Mouse (Mus musculus) thymus, adult 18-20 months (tissue): ENCODE data around the gene Atp6v0a1.

Source experiments
- DNase-seq, 2 experiments: peaks; one replicate each; pipeline ENCODE4 v3.0.0; 2022; ENCODE audit warnings: mixed read lengths in 2 of 2

The Atp6v0a1 gene

GRCm38 (mm10) chr11:101062971-101063675 lies 53.9 kb downstream of the Atp6v0a1 start:
- no peak for DNase-seq

DNA sequence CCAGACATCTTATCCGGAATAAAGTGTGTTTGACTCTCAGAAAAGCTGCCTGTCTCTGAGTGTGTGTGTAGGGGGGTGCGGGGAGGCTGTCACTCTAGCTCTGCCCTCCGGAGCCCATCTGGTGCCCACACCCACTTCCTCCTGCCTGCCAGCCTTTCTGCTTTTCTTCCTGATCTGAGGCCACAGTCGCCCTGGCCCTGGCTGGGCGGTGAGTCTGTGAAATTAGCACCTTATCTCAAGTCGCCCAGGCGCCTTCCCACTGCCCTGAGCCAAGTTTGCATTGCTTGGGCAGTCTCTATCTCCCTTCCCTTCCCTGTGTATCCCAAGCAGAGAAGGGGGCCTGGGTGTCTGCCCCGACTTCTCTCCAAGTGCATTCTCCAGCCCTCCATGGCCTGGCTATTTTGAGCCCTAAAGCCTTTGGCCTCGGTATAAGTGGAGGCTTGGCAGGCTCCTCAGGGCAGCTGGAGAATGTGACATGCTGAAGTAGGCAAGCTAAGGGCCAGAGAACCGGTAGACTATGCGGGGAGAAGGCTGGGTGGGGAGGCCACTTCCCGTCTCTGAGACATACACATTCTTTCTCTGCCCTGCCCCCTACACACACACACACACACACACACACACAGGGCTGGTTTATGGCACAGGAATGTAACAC lies 54.5 kb downstream of the Atp6v0a1 start:
- DNase-seq: peak; percentile 72 to 85

GRCm38 (mm10) chr11:101064462-101064861 lies 55.2 kb downstream of the Atp6v0a1 start:
- DNase-seq: no peak

DNA sequence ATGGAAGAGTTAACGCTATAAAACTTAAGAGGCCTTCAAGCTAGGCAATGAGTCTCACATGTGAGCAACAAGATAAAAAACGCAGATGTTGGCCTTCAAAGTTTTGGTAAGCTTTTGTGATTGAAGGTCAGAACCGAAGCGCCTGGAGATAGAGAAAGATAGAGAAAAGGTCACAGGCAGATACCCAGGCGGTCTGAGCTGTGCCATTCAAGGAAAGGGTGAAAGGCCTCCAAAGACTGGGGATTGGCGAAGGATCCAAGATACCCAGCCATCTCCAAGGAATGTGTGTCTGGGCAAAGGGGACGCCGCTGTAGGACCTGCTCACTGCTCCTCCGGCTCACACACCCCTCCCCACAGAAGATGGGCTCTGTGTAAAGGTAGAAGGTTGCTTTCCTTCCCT lies 55.8 kb downstream of the Atp6v0a1 start:
- DNase-seq: no peak

DNA sequence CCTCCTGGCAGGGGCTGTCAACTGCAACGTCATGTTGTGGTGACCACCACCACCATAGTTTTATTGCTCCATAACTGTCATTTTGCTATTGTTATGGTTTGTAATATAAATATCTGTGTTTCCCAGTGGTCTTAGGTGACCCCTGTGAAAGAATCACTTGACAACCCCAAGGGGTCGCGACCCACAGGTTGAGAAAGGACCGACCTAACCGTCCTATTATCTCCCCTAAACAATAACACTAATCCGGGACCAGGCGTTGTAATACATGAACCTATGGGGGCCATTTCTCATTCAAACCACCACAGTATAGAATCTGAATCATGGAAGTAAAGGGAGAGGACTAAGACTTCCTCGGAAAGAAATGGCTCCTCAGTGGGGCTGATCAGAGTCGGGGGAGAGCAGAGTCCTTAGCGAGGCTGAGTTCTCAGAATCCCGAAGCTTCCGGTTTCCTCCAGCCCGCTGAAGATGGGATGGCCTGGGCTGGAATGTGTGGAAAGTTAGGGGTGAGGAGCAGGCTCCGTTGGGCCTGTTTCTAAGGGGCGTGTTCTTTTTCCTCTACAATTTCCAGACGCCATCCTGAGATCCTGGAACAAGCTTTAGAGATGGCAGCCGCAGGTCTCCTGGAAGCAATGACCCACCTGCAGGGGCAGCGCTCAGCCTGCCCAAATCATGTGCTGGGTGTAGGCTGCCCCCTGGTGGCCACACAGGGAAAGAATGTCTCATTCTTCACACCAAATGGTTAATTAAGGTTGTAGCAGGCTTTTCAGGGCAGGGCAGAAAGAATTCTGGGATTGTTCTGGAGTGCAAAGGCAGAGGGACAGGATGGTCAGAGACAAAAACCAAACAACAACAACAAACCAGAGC lies 57.5 kb downstream of the Atp6v0a1 start:
- peak; percentile 66 to 72 for DNase-seq

DNA sequence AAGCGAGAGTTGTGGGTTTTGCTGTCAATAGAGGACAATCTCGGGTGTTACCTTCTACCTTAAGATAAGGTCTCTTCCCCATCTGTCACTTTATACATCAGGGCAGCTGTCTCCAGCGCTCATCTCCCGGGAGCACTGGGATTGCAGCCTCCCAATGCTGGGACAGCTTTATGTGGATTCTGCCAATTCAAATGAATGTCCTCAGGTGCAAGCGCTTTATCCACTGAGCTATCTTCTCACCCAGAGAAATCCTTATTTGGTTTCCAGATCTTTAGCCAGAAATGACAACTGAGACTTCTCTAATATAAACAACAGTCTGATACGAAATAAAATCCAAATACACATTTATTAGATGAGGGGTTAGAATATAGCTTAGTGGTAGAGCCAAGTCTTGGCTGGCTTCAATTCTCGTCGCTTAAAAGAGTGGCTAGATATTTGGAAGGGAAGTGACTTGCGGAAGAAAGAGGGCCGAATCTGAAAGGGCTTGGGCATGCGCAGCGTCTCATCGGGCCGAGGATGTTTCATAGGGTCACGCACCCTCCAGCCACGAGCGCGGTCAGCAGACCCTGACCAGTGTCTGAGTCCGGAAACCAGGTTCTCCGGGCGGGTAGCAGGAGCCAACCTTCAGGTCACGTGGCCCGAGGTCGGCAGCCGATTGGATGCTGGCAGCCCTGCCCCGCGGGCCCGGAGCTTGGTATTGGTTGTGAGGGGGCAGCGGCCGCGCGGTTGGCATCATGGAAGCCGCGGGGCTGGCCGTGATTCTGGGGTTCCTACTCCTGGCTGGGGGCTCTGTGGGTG lies 60.3 kb downstream of the Atp6v0a1 start, which contains the start of gene Naglu:
Gene Naglu (plus strand): TSS at position 622 of the 798 bp plus-strand sequence.
- peak; percentile 90 for DNase-seq

DNA sequence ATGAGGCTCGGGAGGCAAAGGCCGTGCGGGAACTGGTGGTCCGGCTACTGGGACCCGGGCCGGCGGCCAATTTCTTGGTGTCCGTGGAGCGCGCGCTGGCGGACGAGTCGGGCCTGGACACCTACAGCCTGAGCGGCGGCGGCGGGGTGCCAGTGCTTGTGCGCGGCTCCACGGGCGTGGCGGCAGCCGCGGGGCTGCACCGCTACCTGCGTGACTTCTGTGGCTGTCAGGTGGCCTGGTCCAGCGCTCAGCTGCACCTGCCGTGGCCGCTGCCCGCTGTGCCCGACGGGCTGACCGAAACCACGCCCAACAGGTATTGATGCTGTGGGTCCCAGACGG lies 60.9 kb downstream of the Atp6v0a1 start:
- no peak for DNase-seq

GRCm38 (mm10) chr11:101070987-101071386 lies 61.7 kb downstream of the Atp6v0a1 start:
- DNase-seq: no peak

DNA sequence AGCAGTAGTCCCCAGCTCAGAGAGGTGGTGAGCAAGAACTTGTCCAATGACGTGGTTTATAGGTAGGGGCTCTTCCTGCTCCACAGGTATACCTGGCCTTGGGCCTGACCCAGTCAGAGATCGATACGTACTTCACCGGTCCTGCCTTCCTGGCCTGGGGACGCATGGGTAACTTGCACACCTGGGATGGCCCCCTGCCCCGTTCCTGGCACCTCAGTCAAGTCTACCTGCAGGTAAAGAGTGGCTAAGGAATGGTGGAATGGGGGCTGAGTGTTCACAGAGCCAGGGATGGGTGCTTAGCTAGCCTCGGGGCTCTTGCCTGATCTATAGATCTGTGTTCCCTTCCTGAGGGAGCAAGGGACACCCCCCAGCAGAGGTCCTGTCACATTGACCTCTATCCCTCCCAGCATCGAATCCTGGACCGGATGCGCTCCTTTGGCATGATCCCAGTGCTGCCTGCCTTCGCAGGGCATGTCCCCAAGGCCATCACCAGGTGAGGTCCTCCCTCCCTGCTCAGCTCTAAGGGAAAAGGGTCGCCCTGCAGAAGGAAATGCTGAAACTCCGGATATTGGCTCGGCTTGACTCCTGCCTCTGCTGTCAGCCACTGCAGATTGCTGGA lies 62.7 kb downstream of the Atp6v0a1 start:
- DNase-seq: no peak

GRCm38 (mm10) chr11:101078121-101078520 lies 68.9 kb downstream of the Atp6v0a1 start, which contains the start of gene Hsd17b1:
Gene Hsd17b1, plus strand, starts transcription at chr11:101078411.
- DNase-seq: no peak

DNA sequence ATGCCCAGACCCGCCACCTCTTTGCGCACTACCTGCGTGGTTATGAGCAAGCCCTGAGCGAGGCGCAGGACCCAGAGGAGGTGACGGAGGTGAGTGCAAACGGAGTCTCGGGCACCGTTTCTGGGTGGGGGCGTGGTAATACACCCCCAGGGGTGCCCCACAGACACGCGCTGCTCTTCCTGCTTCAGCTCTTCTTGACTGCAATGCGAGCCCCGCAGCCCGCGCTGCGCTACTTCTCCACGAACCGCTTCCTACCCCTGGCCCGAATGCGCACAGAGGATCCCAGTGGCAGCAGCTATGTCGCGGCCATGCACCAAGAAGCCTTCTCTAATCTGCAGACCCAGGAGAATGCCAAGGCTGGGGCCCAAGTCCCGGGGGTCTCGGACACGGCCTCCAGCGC lies 70.5 kb downstream of the Atp6v0a1 start:
- DNase-seq: no peak

DNA sequence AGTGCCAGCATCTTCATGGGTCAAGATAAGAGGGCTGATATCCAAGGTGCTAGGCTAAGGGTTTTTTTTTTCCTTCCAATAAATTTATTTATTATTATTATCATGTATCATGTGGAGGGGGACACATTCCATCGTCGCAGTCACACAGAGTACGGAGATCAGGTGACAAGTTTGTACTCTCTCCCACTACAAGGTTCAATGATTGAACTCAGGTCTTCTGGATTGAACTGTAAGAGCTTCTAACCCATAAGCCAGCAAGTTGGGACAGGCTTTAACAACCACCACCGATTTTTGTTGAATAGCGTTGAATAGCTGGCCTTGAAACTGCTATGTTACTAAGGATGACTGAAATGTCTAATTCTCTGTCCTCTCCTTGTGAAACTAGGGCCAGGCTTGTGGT lies 71.2 kb downstream of the Atp6v0a1 start:
- DNase-seq: no peak

DNA sequence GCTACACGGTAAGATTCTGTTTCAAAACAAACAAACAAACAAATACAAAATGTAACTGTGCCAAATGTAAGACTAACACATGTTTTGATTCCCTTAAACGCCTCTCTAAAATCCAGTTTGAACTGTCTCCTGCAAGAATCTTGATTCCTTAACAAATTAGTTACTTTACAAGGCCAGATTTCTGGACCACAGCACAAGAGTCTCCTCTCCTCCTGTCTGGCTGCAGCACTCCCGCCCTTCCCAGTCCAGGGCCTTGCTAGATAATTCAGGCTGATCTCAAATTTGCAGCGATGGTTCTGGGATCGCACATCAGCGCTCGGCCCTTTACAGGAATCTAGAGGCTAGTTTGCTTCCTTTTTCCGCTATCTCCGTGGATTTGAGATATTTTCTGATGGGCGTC lies 72.4 kb downstream of the Atp6v0a1 start:
- DNase-seq: no peak

- DNase-seq: peak; percentile 71 to 79
Observed at GRCm38 (mm10) chr11:101082208-101083082, 73.2 kb downstream of the Atp6v0a1 start, which contains the start of gene Coasy. Gene Coasy, plus strand, starts transcription at chr11:101082565.

GRCm38 (mm10) chr11:101083083-101083697 lies 73.9 kb downstream of the Atp6v0a1 start:
- no peak for DNase-seq

DNA sequence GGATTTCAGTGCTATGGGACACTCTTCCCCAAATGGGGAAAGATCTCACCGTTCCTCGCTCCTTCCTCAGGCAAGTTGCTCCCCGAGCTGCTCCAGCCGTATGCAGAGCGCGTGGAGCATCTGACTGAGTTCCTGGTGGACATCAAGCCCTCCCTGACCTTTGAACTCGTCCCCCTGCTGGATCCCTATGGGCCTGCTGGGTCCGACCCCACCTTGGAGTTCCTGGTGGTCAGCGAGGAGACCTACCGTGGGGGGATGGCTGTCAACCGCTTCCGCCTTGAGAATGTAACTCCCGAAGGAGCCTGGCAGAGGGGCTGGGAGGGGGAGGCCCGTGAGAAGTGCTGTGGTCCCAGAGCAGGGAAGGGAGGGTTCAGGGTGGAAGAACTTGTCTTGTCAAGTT lies 75.0 kb downstream of the Atp6v0a1 start:
- no peak for DNase-seq

GRCm38 (mm10) chr11:101084811-101085210 lies 75.6 kb downstream of the Atp6v0a1 start:
- no peak for DNase-seq

GRCm38 (mm10) chr11:101085617-101086322 lies 76.5 kb downstream of the Atp6v0a1 start:
- DNase-seq: no peak

- DNase-seq: no peak
Observed at GRCm38 (mm10) chr11:101086323-101086674, 77.0 kb downstream of the Atp6v0a1 start.
